Mouse (Mus musculus): Measurements from ENCODE around the gene Kcp.

DNA sequence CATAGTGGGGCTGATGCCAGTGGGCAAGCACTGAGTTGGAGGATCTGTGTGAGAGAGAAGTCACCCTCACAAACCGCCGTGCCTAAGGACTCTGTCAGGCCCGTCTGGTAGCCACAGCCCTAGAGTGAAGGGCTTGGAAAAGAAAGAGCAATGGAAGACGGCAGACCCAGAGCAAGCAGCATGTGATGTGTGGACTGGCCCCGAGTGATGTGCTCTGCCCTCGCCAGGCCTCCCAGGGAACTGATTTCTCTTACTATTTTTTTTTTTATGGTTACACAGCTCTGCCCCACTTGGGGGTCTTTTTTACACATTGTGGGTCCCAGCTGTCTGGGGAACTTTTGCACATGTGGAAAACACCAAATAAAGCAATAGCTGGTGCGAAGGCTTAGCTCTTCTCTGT is 46.2 kb downstream of the Kcp start:
- no peak for TF ChIP-seq GATA1 (IDR thresholded peaks at IDR 0.05; ENCODE audit: borderline replicate concordance, low read length)
- no peak for TF ChIP-seq FLI1 (IDR thresholded peaks at IDR 0.05; ENCODE audit: low read length)
